Comparison of ENCODE assay signal across 7 mouse cellular contexts in genomic region chr2:4558651-4559203, GRCm38 (mm10).
DNase-seq lines count a peak whose midpoint lies in the region; ATAC-seq and TF ChIP-seq lines count a peak whose summit lies in the region.

No protein-coding gene starts in this region.

- H3K27ac ChIP-seq in embryonic facial prominence, embryonic 14.5 days (replicated peaks; ENCODE audit: low read depth, low read length), result peak overlapping the region; percentile 95
- H3K27ac ChIP-seq in hindbrain, postnatal 0 days, result peak overlapping the region; percentile 78

- TF ChIP-seq CTCF in hindbrain, postnatal 0 days (IDR thresholded peaks at IDR 0.05; ENCODE audit: low read depth), result no peak

- H3K27me3 ChIP-seq in megakaryocyte, embryonic 14.5 days (replicated peaks), result no peaks in the 10 kb centered on the region
- no peaks in the 10 kb centered on the region for H3K27me3 ChIP-seq in embryonic facial prominence, embryonic 14.5 days (replicated peaks; ENCODE audit: control insufficient read depth, insufficient read depth, low read length)
- H3K27me3 ChIP-seq in hindbrain, postnatal 0 days (ENCODE audit: insufficient read depth, low read length), result no peaks in the 10 kb centered on the region

- 12% methylated on average over 8 of the region's 8 CpGs for WGBS in embryonic facial prominence, embryonic 14.5 days
- WGBS in hindbrain, postnatal 0 days, result 18% methylated on average over 8 of the region's 8 CpGs

- no peak for ATAC-seq in megakaryocyte, adult 5-6 weeks (ENCODE audit: poor library complexity, severe bottlenecking)
- ATAC-seq in embryonic facial prominence, embryonic 14.5 days (ENCODE audit: low read depth), result no peak
- no peak for ATAC-seq in hindbrain, postnatal 0 days

- peak overlapping the region; percentile 71 for H3K9ac ChIP-seq in embryonic facial prominence, embryonic 14.5 days (ENCODE audit: low read depth, low read length)
- H3K9ac ChIP-seq in hindbrain, postnatal 0 days (replicated peaks; ENCODE audit: low read length), result peak overlapping the region; percentile 51

- H3K36me3 ChIP-seq in megakaryocyte, embryonic 14.5 days (replicated peaks; ENCODE audit: low read length), result peaks cover 16% of the 10 kb centered on the region
- H3K36me3 ChIP-seq in embryonic facial prominence, embryonic 14.5 days (ENCODE audit: control insufficient read depth, insufficient read depth, low read length), result 0 out of 2 replicates have a peak, but pooled peaks cover under 1% of the 10 kb centered on the region
- H3K36me3 ChIP-seq in hindbrain, postnatal 0 days (ENCODE audit: insufficient read depth, low read length), result no peaks in the 10 kb centered on the region; the same call in 1 of the 2 replicates

- peak; percentile 65 for DNase-seq in embryonic facial prominence, embryonic 14.5 days (ENCODE audit: low spot score)
- DNase-seq in hindbrain, postnatal 0 days (ENCODE audit: low spot score), result no peak
- peak; percentile 19 for DNase-seq in naive thymus-derived CD4-positive, alpha-beta T cell, adult 2 months (ENCODE audit: low read depth)
- DNase-seq in left cerebral cortex, postnatal 4 days, result no peak
- DNase-seq in natural killer cell, adult 2 months (ENCODE audit: low spot score in 2 of 2), result no peak

- peak overlapping the region; percentile 98 for H3K4me3 ChIP-seq in megakaryocyte, embryonic 14.5 days (replicated peaks)
- H3K4me3 ChIP-seq in embryonic facial prominence, embryonic 14.5 days (ENCODE audit: low read depth, low read length), result peak overlapping the region; percentile 48
- peak overlapping the region; percentile 37 for H3K4me3 ChIP-seq in hindbrain, postnatal 0 days (ENCODE audit: low read length)

- H3K9me3 ChIP-seq in megakaryocyte, embryonic 14.5 days, result no peaks in the 10 kb centered on the region
- H3K9me3 ChIP-seq in embryonic facial prominence, embryonic 14.5 days (ENCODE audit: control insufficient read depth, low read length), result no peaks in the 10 kb centered on the region
- no peaks in the 10 kb centered on the region for H3K9me3 ChIP-seq in hindbrain, postnatal 0 days (ENCODE audit: low read length)

- H3K4me1 ChIP-seq in megakaryocyte, embryonic 14.5 days, result peaks cover 75% of the 10 kb centered on the region
- peaks cover 65% of the 10 kb centered on the region for H3K4me1 ChIP-seq in embryonic facial prominence, embryonic 14.5 days (ENCODE audit: control insufficient read depth, insufficient read depth, low read length)
- peaks cover 40% of the 10 kb centered on the region for H3K4me1 ChIP-seq in hindbrain, postnatal 0 days (ENCODE audit: insufficient read depth, low read length)

- intact Hi-C loops in left cerebral cortex, postnatal 4 days (cut with DNase I), result no loop called here

- H3K4me2 ChIP-seq in embryonic facial prominence, embryonic 14.5 days (ENCODE audit: low read depth, low read length), result peak overlapping the region; percentile 69
- H3K4me2 ChIP-seq in hindbrain, postnatal 0 days (ENCODE audit: low read depth, low read length), result peak overlapping the region; percentile 60

Comparison
In these comparisons a context has a peak if more than half of its experiments do, and no peak if none do; other contexts are left out.
1. H3K4me3 ChIP-seq: peak in every context shown above with its lines; median percentile 98 in megakaryocyte, embryonic 14.5 days; 48 in embryonic facial prominence, embryonic 14.5 days; 37 in hindbrain, postnatal 0 days.
2. DNase-seq: peak in embryonic facial prominence, embryonic 14.5 days (single experiment) and naive thymus-derived CD4-positive, alpha-beta T cell, adult 2 months (single experiment); none in hindbrain, postnatal 0 days (single experiment), left cerebral cortex, postnatal 4 days (single experiment) and natural killer cell, adult 2 months (0 of 2).